Mouse (Mus musculus) ES-Bruce4 (cell line): ENCODE data around the gene Gucy2c.

Experiments used
- CTCF ChIP-seq: IDR thresholded peaks from one replicate; pipeline ENCODE4 v1.8.1; 2011; ENCODE audit warnings: low read depth, low read length
- EP300 ChIP-seq: IDR thresholded peaks from 2 replicates; pipeline ENCODE4 v1.6.1; 2011; ENCODE audit warnings: low read depth, low read length; ENCODE audit not compliant: insufficient read depth

DNA sequence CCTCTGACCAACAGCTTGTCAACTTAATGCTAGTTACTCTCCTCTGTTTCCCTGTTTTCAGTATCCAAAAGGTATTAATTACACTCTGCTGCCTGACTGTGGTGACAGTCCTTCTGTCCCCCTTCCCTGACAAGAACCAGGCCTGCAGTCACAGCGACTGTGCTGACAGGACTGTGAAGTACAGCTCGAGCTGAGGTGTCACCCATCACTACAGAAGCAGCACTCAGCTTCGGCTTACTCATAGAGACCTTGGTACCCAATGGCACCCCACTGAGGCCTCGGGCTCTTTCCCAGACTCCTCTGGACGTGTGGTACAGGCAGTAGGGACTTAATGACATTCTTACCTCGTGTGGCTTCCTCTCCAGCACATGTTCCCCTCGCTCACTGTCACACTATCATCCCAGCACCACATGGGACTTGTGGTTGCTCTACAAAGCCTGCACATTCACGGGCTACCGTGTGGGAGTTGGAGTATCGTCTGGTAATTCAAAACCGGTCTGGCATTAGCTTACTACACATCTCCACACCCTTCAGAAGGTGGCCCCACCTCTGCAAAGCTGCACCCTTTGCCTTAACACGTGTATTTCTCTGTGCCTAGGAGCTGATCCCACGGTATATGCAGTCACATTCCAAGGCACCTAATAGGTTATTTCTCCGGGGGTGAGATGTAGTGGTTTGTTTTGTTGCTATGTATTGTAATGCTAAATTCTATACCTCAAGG is 113.1 kb downstream of the Gucy2c start:
- TF ChIP-seq EP300 (no peak), CTCF (no peak)
